Mouse (Mus musculus) hindbrain, embryonic 15.5 days (tissue): ENCODE data around the gene Pcgf1. TPM values are rescaled to one million over a fixed set of nuclear protein-coding genes. Genes with fewer than 3 reads are reported as not detected.

ENCODE experiments used
- ATAC-seq: fragments of 200-750 bp; cut with Nextera tagmentation; 2 replicates; pipeline ENCODE4 v1.8.0; 2017; ENCODE audit warnings: low read depth, moderate number of reproducible peaks, moderate TSS enrichment; ENCODE audit not compliant: low FRiP score
- H3K27ac ChIP-seq: fragments of 300-500 bp; sonication (generic); replicated peaks from 2 replicates; pipeline ENCODE4 v1.5.1; 2015; ENCODE audit warnings: mild to moderate bottlenecking, inconsistent platforms
- H3K27me3 ChIP-seq: fragments of 300-500 bp; sonication (generic); 2 replicates; pipeline ENCODE4 v1.6.1; 2015; ENCODE audit warnings: control low read depth, inconsistent platforms
- H3K36me3 ChIP-seq: fragments of 300-500 bp; sonication (generic); 2 replicates; pipeline ENCODE4 v1.6.1; 2015; ENCODE audit warnings: control low read depth, inconsistent platforms
- H3K4me1 ChIP-seq: fragments of 300-500 bp; sonication (generic); replicated peaks from 2 replicates; pipeline ENCODE4 v1.6.1; 2015; ENCODE audit warnings: control low read depth, inconsistent platforms
- H3K4me2 ChIP-seq: fragments of 300-500 bp; sonication (generic); 2 replicates; pipeline ENCODE4 v1.6.1; 2015; ENCODE audit warnings: moderate library complexity, mild to moderate bottlenecking, inconsistent platforms
- H3K4me3 ChIP-seq: fragments of 300-500 bp; sonication (generic); 2 replicates; pipeline ENCODE4 v1.5.1; 2015; ENCODE audit warnings: mild to moderate bottlenecking, inconsistent platforms
- H3K9ac ChIP-seq: fragments of 300-500 bp; sonication (generic); 2 replicates; pipeline ENCODE4 v1.6.1; 2015; ENCODE audit warnings: inconsistent platforms
- H3K9me3 ChIP-seq: fragments of 300-500 bp; sonication (generic); 2 replicates; pipeline ENCODE4 v1.6.1; 2016; ENCODE audit warnings: control low read depth, inconsistent platforms
- WGBS: fragments of 180-500 bp; shearing (Covaris S2); methylation state at CpG from one replicate; pipeline ENCODE4 v1.1.7; 2015; 5-methylcytosine and 5-hydroxymethylcytosine counted together
- polyA plus RNA-seq: library from polyadenylated mRNA; unstranded; fragments of >200 nt; fragmentation: Nextera tagmentation; extraction: Ambion mirVana; gene quantifications from 2 replicates; pipeline ENCODE4 v1.2.1, GENCODE M21; 2015

Gene Pcgf1
- polyA plus RNA-seq, 1 experiment from 2014 or later, result 45.9 TPM

- WGBS, result 92% methylated on average over 5 of the region's 5 CpGs
- Histone ChIP-seq H3K4me2 (no peak overlapping the region), H3K4me3 (no peak overlapping the region), H3K9me3 (no peaks in the 10 kb centered on the region), H3K9ac (no peak overlapping the region), H3K27ac (no peak overlapping the region), H3K27me3 (no peaks in the 10 kb centered on the region), H3K36me3 (no peaks in the 10 kb centered on the region), H3K4me1 (no peaks in the 10 kb centered on the region; the same call in 1 of the 2 replicates)
- ATAC-seq, result no peak
Measured at GRCm38 (mm10) chr6:83043993-83044392, 33.7 kb upstream of the Pcgf1 start.

GRCm38 (mm10) chr6:83044742-83045141 is 32.9 kb upstream of the Pcgf1 start:
- no peak overlapping the region for H3K4me2 ChIP-seq
- H3K27ac ChIP-seq, result no peak overlapping the region
- H3K4me1 ChIP-seq, result no peaks in the 10 kb centered on the region
- WGBS, result 84% methylated on average over 9 of the region's 9 CpGs
- no peaks in the 10 kb centered on the region for H3K27me3 ChIP-seq
- H3K9me3 ChIP-seq, result no peaks in the 10 kb centered on the region
- H3K9ac ChIP-seq, result no peak overlapping the region
- no peak overlapping the region for H3K4me3 ChIP-seq
- ATAC-seq, result no peak
- no peaks in the 10 kb centered on the region for H3K36me3 ChIP-seq

- no peaks in the 10 kb centered on the region for H3K36me3 ChIP-seq
- no peak overlapping the region for H3K9ac ChIP-seq
- H3K9me3 ChIP-seq, result no peaks in the 10 kb centered on the region
- no peaks in the 10 kb centered on the region for H3K27me3 ChIP-seq
- H3K4me2 ChIP-seq, result no peak overlapping the region
- WGBS, result 75% methylated on average over 10 of the region's 10 CpGs
- no peak overlapping the region for H3K4me3 ChIP-seq
- H3K27ac ChIP-seq, result no peak overlapping the region
- H3K4me1 ChIP-seq, result peaks cover 17% of the 10 kb centered on the region
- ATAC-seq, result no peak
Measured at GRCm38 (mm10) chr6:83049367-83049766, 28.3 kb upstream of the Pcgf1 start.

GRCm38 (mm10) chr6:83053136-83053960 is 24.3 kb upstream of the Pcgf1 start:
- WGBS, result 2% methylated on average over 26 of the region's 26 CpGs
- peak overlapping the region; percentile 92 for H3K4me2 ChIP-seq

GRCm38 (mm10) chr6:83054074-83054851 is 23.4 kb upstream of the Pcgf1 start, which contains the start of gene Aup1:
Gene Aup1 (plus strand): TSS chr6:83054521.
- Histone ChIP-seq H3K36me3 (peaks cover 14% of the 10 kb centered on the region), H3K27me3 (no peaks in the 10 kb centered on the region), H3K27ac (peak within 1 kb of the TSS; percentile 87), H3K4me2 (peak within 1 kb of the TSS; percentile 92), H3K9ac (peak within 1 kb of the TSS; percentile 86), H3K4me3 (peak within 1 kb of the TSS; percentile 78), H3K4me1 (peaks cover 29% of the 10 kb centered on the region), H3K9me3 (no peaks in the 10 kb centered on the region)
- WGBS, result under 1% methylated on average over 64 of the region's 64 CpGs
- peak; percentile 98 for ATAC-seq

More at GRCm38 (mm10) chr6:83053136-83053960, 24.3 kb upstream of the Pcgf1 start:
- H3K4me1 ChIP-seq, result peaks cover 29% of the 10 kb centered on the region
- H3K9ac ChIP-seq, result peak overlapping the region; percentile 86
- peak overlapping the region; percentile 78 for H3K4me3 ChIP-seq
- no peak for ATAC-seq
- peak overlapping the region; percentile 87 for H3K27ac ChIP-seq
- no peaks in the 10 kb centered on the region for H3K27me3 ChIP-seq
- H3K9me3 ChIP-seq, result no peaks in the 10 kb centered on the region
- peaks cover 14% of the 10 kb centered on the region for H3K36me3 ChIP-seq

GRCm38 (mm10) chr6:83054871-83055431 is 22.7 kb upstream of the Pcgf1 start, which contains the start of gene Htra2:
Gene Htra2 (minus strand): TSS chr6:83055273.
- Histone ChIP-seq H3K27ac (peak within 1 kb of the TSS; percentile 87), H3K4me1 (peaks cover 29% of the 10 kb centered on the region), H3K4me2 (peak within 1 kb of the TSS; percentile 92), H3K4me3 (peak within 1 kb of the TSS; percentile 78), H3K36me3 (peaks cover 14% of the 10 kb centered on the region), H3K27me3 (no peaks in the 10 kb centered on the region), H3K9me3 (no peaks in the 10 kb centered on the region), H3K9ac (peak within 1 kb of the TSS; percentile 86)
- ATAC-seq, result peak; percentile 17; the same call in 1 of the 2 replicates
- under 1% methylated on average over 50 of the region's 50 CpGs for WGBS

GRCm38 (mm10) chr6:83057790-83058189 is 19.9 kb upstream of the Pcgf1 start, which contains the start of gene Dqx1:
Gene Dqx1 (plus strand): TSS chr6:83057844.
- 56% methylated on average over 3 of the region's 3 CpGs for WGBS
- Histone ChIP-seq H3K36me3 (peaks cover 14% of the 10 kb centered on the region), H3K4me1 (peaks cover 21% of the 10 kb centered on the region), H3K27ac (no peak within 1 kb of the TSS), H3K4me2 (no peak within 1 kb of the TSS), H3K9me3 (no peaks in the 10 kb centered on the region), H3K9ac (no peak within 1 kb of the TSS), H3K27me3 (peaks cover 22% of the 10 kb centered on the region), H3K4me3 (no peak within 1 kb of the TSS)
- ATAC-seq, result no peak

GRCm38 (mm10) chr6:83058725-83059124 is 18.9 kb upstream of the Pcgf1 start:
- peaks cover 31% of the 10 kb centered on the region for H3K27me3 ChIP-seq
- no peaks in the 10 kb centered on the region for H3K9me3 ChIP-seq
- H3K4me2 ChIP-seq, result no peak overlapping the region
- H3K36me3 ChIP-seq, result peaks cover 14% of the 10 kb centered on the region
- H3K27ac ChIP-seq, result no peak overlapping the region
- H3K4me1 ChIP-seq, result peaks cover 13% of the 10 kb centered on the region
- no peak overlapping the region for H3K9ac ChIP-seq
- WGBS, result 77% methylated on average over 2 of the region's 2 CpGs
- no peak overlapping the region for H3K4me3 ChIP-seq
- no peak for ATAC-seq

- Histone ChIP-seq H3K9me3 (no peaks in the 10 kb centered on the region), H3K27me3 (peaks cover 91% of the 10 kb centered on the region)
- WGBS, result 41% methylated on average over 8 of the region's 8 CpGs
Measured at GRCm38 (mm10) chr6:83065995-83066394, 11.7 kb upstream of the Pcgf1 start.

GRCm38 (mm10) chr6:83066441-83066840 is 11.2 kb upstream of the Pcgf1 start:
- Histone ChIP-seq H3K4me2 (no peak overlapping the region), H3K27me3 (peaks cover 92% of the 10 kb centered on the region), H3K9me3 (no peaks in the 10 kb centered on the region), H3K4me1 (peaks cover 16% of the 10 kb centered on the region), H3K4me3 (no peak overlapping the region), H3K27ac (no peak overlapping the region), H3K9ac (no peak overlapping the region), H3K36me3 (no peaks in the 10 kb centered on the region)
- ATAC-seq, result no peak
- whole genome bisulfite sequencing, result 41% methylated on average over 6 of the region's 6 CpGs

More at GRCm38 (mm10) chr6:83065995-83066394, 11.7 kb upstream of the Pcgf1 start:
- no peak overlapping the region for H3K4me3 ChIP-seq
- no peaks in the 10 kb centered on the region for H3K36me3 ChIP-seq
- H3K4me1 ChIP-seq, result peaks cover 16% of the 10 kb centered on the region
- no peak overlapping the region for H3K4me2 ChIP-seq
- H3K9ac ChIP-seq, result no peak overlapping the region
- H3K27ac ChIP-seq, result no peak overlapping the region
- no peak for ATAC-seq

- WGBS, result 4% methylated on average over 8 of the region's 8 CpGs
- Histone ChIP-seq H3K9ac (no peak overlapping the region), H3K36me3 (no peaks in the 10 kb centered on the region)
Measured at GRCm38 (mm10) chr6:83068221-83068620, 9.4 kb upstream of the Pcgf1 start.

More at GRCm38 (mm10) chr6:83068221-83068620, 9.4 kb upstream of the Pcgf1 start:
- Histone ChIP-seq H3K4me1 (peaks cover 16% of the 10 kb centered on the region), H3K9me3 (no peaks in the 10 kb centered on the region), H3K27me3 (peaks cover 91% of the 10 kb centered on the region), H3K4me3 (0 out of 2 replicates have a peak overlapping the region, but pooled peaks have one; percentile 10), H3K4me2 (peak overlapping the region; percentile 35; the same call in 1 of the 2 replicates), H3K27ac (no peak overlapping the region)
- no peak for ATAC-seq
